Mouse (Mus musculus) thymus, adult 2 months (tissue): ENCODE measurements at regions not wholly inside any gene's neighbourhood (a gene's known extent, or its start where the extent isn't known, plus 50 kb on each side); places are given as distances from the start of the nearest gene placed in this dataset.
A peak's percentile ranks its signal among the peaks of the same experiment; 100 is the strongest.

Experiments used
- DNase-seq: peaks from one replicate; pipeline ENCODE4 v3.0.0; 2021
- H3K27ac ChIP-seq: fragments of 200-500 bp; 2 replicates; pipeline ENCODE4 v1.5.1; 2012; ENCODE audit warnings: low read length, control low read depth; ENCODE audit not compliant: control insufficient read depth, insufficient read depth
- H3K27me3 ChIP-seq: fragments of 200-500 bp; 2 replicates; pipeline ENCODE4 v1.6.1; 2012; ENCODE audit warnings: mild to moderate bottlenecking, low read length, moderate library complexity, mixed read lengths; ENCODE audit not compliant: control insufficient read depth, insufficient read depth
- H3K36me3 ChIP-seq: fragments of 200-500 bp; 2 replicates; pipeline ENCODE4 v1.6.1; 2012; ENCODE audit warnings: mild to moderate bottlenecking, low read length, moderate library complexity; ENCODE audit not compliant: control insufficient read depth, insufficient read depth
- H3K4me1 ChIP-seq: fragments of 200-500 bp; replicated peaks from 2 replicates; pipeline ENCODE4 v1.6.1; 2012; ENCODE audit warnings: low read length; ENCODE audit not compliant: control insufficient read depth, insufficient read depth
- H3K4me3 ChIP-seq: fragments of 200-500 bp; 2 replicates; pipeline ENCODE4 v1.5.1; 2012; ENCODE audit warnings: mild to moderate bottlenecking, low read length, control low read depth, moderate library complexity; ENCODE audit not compliant: control insufficient read depth, insufficient read depth
- CTCF ChIP-seq: fragments of 200-500 bp; IDR thresholded peaks from 2 replicates; pipeline ENCODE4 v1.5.1; 2012; ENCODE audit warnings: mild to moderate bottlenecking, control low read depth, low read length, moderate library complexity, borderline replicate concordance; ENCODE audit not compliant: control insufficient read depth, poor library complexity, insufficient read depth; ENCODE audit errors: extremely low read depth
- POLR2A ChIP-seq: fragments of 200-500 bp; IDR thresholded peaks from 2 replicates; pipeline ENCODE4 v1.6.1; 2012; ENCODE audit warnings: mild to moderate bottlenecking, low read length, control low read depth, moderate library complexity; ENCODE audit not compliant: control insufficient read depth, poor library complexity, insufficient read depth; ENCODE audit errors: extremely low read depth
- WGBS: fragments of 180-500 bp; shearing (Covaris S2); methylation state at CpG from one replicate; pipeline ENCODE4 v1.1.7; 2018; 5-methylcytosine and 5-hydroxymethylcytosine counted together

DNA sequence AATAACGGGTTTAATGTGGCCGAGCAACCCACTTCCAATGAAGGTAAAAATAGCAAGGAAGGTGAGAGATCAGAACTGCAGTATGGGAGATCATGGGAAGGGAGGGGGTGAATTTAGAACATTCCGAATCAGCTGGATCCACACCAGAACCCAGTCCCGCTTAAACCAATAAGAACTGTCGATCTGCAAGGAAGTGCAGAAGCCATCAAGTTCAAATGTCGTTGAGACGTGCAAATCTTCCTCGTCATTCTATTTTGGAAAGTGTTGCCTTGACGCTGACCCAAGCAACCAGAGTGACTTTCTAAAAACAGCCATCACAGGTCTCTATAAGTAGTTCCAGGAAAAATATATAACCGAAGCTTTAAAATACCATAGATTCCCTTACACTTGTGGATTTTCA, 394.1 kb downstream of the Kcnj2 start:
- WGBS = 93% methylated on average over 10 of the region's 10 CpGs
- no peak for TF ChIP-seq POLR2A
- TF ChIP-seq CTCF = no peak
- Histone ChIP-seq H3K4me1 (no peaks in the 10 kb centered on the region), H3K27ac (no peak overlapping the region), H3K27me3 (no peaks in the 10 kb centered on the region), H3K4me3 (no peak overlapping the region), H3K36me3 (no peaks in the 10 kb centered on the region)
- no peak for DNase-seq

DNA sequence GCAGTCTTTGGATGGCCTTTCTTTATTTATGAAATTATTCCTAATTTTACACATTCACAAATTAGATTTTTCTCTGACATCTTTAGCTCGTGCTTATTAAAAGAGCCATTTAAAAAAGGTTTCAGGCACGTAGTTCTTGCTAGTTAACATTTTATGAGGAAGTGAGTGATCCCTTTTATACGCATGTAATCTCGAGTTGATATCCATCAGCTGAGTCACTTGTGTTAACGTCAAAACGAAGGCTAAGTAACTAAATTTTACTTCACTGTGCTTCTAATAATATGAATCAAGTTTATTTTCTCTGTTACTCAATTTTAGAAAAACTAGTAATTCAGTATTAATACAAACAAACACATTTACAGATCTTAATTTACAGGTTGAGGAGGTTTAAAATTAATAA, 419.0 kb downstream of the Kcnj2 start:
- H3K4me1 ChIP-seq = no peaks in the 10 kb centered on the region
- TF ChIP-seq POLR2A (no peak), CTCF (no peak)
- H3K27ac ChIP-seq = no peak overlapping the region
- H3K27me3 ChIP-seq = no peaks in the 10 kb centered on the region
- no peak for DNase-seq
- H3K36me3 ChIP-seq = no peaks in the 10 kb centered on the region
- WGBS = 69% methylated on average over 6 of the region's 6 CpGs
- H3K4me3 ChIP-seq = no peak overlapping the region

DNA sequence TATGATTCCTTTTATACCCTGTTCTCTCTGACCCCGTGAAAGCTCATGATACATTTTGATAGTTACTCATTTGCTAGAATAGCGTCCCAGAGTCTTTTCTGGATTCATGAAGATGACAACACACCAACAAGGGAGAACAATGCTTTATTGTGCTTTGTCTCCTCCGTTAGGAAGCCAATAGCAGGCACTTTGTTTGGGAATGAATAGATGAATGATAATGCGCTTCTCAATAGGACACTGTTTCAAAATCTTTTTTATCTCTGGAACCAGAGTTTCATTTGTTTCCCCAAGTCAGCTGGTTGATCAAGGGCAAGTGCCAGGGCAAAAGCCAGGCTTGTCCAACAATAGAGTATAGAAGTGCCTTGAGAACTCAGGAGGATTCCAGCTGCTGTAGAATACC, 446.5 kb downstream of the Kcnj2 start:
- Histone ChIP-seq H3K4me1 (no peaks in the 10 kb centered on the region), H3K27me3 (no peaks in the 10 kb centered on the region), H3K36me3 (no peaks in the 10 kb centered on the region), H3K27ac (no peak overlapping the region), H3K4me3 (no peak overlapping the region)
- 79% methylated on average over 4 of the region's 4 CpGs for WGBS
- no peak for TF ChIP-seq CTCF
- TF ChIP-seq POLR2A = no peak
- no peak for DNase-seq

DNA sequence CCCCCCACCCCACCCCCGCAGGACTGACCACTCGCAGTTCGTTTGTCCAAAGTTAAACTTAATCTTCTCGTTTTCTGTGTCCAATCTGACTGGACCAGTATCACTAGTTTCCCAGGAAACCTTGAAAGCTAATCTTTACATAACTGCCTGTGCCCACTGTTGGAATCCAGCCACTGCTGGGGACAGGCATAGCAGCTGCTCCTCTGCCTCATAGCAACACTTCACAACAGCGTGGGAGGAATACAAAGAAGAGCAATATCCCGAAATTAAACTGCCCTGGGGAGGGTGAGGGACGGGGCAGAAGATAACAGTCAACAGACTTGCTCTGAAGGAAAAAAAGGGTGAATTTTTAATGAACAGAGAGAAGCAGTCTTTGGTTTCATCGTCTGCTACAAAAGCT, 456.8 kb downstream of the Kcnj2 start:
- no peak for DNase-seq
- WGBS = 84% methylated on average over 8 of the region's 8 CpGs
- H3K36me3 ChIP-seq = no peaks in the 10 kb centered on the region
- no peaks in the 10 kb centered on the region for H3K27me3 ChIP-seq
- TF ChIP-seq POLR2A = no peak
- no peak for TF ChIP-seq CTCF
- no peak overlapping the region for H3K27ac ChIP-seq
- no peak overlapping the region for H3K4me3 ChIP-seq
- H3K4me1 ChIP-seq = no peaks in the 10 kb centered on the region

DNA sequence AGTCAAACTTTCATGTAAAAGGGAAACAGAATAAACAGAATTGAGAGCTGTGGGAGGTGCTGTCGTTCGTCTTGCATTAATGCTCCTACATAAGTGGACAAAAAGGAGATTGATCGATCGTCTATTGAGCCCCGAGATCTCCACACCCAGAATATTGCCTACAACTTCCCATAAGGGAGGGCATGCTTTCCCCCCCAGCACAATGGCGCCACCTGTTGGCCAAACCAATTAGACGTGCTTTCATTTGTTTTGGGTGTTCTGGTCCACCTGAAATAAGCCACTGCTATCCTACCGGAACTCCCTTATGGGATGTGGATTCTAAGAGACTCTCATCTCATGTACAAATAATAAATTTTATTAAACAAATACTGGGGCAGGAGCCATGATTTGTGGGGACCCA, 457.5 kb downstream of the Kcnj2 start:
- DNase-seq = peak; percentile 45

DNA sequence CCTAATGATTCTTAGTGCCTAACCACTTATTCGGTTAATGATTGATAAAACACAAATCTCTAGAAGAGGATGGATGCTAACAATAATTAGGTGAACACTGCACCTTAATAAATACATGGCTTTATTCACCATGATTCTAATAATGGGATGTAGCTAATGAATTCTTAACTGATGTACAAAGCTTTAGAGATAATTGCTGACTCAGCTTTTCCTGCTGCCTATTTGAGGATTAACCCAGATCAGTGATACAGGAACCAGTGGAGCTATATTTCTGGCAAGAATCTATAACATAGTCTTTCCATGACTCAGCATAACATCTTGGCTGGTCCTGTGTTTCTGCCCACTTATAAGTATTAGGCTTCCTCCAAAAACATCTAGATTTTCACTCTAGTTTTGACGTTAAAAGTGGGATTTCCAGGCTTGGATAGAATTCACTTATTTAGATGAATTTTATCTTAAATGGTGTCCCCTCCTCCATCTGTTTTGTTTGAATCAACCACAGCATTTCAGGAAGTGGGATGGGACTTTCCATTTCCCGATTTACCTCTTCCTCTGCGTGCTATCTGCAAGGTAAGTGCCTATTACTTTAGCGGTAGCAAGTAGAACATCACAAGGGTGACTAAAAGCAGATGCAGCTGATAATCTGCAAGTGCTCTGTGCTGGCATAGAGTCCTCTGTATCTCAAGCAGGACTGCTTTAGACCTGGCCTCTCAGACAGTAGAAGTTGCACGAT, 460.2 kb downstream of the Kcnj2 start:
- WGBS = 37% methylated on average over 6 of the region's 6 CpGs
- Histone ChIP-seq H3K27ac (no peak overlapping the region), H3K36me3 (no peaks in the 10 kb centered on the region), H3K4me1 (no peaks in the 10 kb centered on the region), H3K27me3 (no peaks in the 10 kb centered on the region), H3K4me3 (no peak overlapping the region)
- TF ChIP-seq POLR2A (no peak), CTCF (no peak)
- no peak for DNase-seq

More for the DNA sequence above, 457.5 kb downstream of the Kcnj2 start:
- Histone ChIP-seq H3K27ac (no peak overlapping the region), H3K27me3 (no peaks in the 10 kb centered on the region), H3K4me1 (no peaks in the 10 kb centered on the region), H3K36me3 (no peaks in the 10 kb centered on the region), H3K4me3 (no peak overlapping the region)
- WGBS = 47% methylated on average over 8 of the region's 8 CpGs
- TF ChIP-seq POLR2A = no peak
- TF ChIP-seq CTCF = no peak

DNA sequence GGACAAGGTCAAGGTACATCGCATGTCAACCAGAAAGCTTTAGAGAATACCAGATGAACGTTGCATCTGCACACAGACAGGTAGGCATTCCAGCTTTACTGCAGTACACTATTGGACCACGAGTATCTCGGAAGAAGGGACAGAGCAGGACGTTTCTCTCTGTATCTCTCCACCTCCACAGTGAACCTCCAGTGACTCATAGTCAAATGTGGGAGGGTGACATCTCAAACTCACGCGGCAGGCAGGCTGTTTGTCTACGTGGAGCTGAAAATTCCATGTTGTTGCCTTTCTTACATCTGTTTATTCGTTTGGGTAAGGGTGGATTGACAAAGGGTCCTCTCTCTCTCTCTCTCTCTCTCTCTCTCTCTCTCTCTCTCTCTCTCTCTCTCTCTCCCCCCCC, 463.6 kb downstream of the Kcnj2 start:
- no peaks in the 10 kb centered on the region for H3K4me1 ChIP-seq
- H3K36me3 ChIP-seq = no peaks in the 10 kb centered on the region
- DNase-seq = no peak
- TF ChIP-seq POLR2A (no peak), CTCF (no peak)
- WGBS = 86% methylated on average over 9 of the region's 9 CpGs
- H3K27me3 ChIP-seq = no peaks in the 10 kb centered on the region
- no peak overlapping the region for H3K4me3 ChIP-seq
- no peak overlapping the region for H3K27ac ChIP-seq
